Mouse (Mus musculus): Measurements from ENCODE around the gene Ptges3. TPM values are rescaled to one million over a fixed set of nuclear protein-coding genes. Genes with fewer than 3 reads are reported as not detected.
A peak's percentile ranks its signal among the peaks of the same experiment; 100 is the strongest.
"Not testable (repeated sequence)": the region's sequence is repeated elsewhere in the genome, so short reads cannot be mapped to it uniquely, and the experiment has no call there.

Ptges3 gene
- polyA plus RNA-seq, 1 experiment from 2014 or later = 626 TPM

DNA sequence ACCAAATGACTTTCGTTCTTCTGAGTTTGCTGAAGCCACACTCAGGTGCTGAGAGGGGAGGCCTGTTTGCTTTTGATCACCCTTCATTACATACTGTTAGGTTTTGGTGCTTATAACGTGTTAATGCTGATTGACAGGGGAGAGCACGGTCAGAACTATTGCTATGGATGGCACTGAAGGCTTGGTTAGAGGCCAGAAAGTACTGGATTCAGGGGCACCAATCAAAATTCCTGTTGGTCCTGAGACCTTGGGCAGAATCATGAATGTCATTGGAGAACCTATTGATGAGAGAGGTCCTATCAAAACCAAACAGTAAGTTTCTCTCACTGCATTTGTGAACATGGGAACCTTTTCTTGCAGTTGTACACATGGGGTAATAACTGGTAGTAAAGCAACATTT is 25.4 kb downstream of the Ptges3 start:
- peaks cover 24% of the 10 kb centered on the region for H3K36me3 ChIP-seq (ENCODE audit: control insufficient read depth, insufficient read depth, low read length)
- no peaks in the 10 kb centered on the region for H3K27me3 ChIP-seq (ENCODE audit: control insufficient read depth, insufficient read depth, low read length)
- H3K9ac ChIP-seq (ENCODE audit: low read depth, low read length) = peak overlapping the region; percentile 90
- ATAC-seq (ENCODE audit: low FRiP score) = no peak
- H3K9me3 ChIP-seq (ENCODE audit: control insufficient read depth, low read length) = no peaks in the 10 kb centered on the region
- 8% methylated on average over 3 of the region's 3 CpGs for WGBS
- H3K27ac ChIP-seq (ENCODE audit: low read depth, low read length) = no peak overlapping the region
- H3K4me2 ChIP-seq (replicated peaks; ENCODE audit: low read depth, low read length) = peak overlapping the region; percentile 92
- DNase-seq (ENCODE audit: low spot score) = no peak
- H3K4me1 ChIP-seq (replicated peaks; ENCODE audit: control insufficient read depth, insufficient read depth, low read length) = 0 out of 2 replicates have a peak, but pooled peaks cover 2% of the 10 kb centered on the region
- peak overlapping the region; percentile 99 for H3K4me3 ChIP-seq (ENCODE audit: low read depth, low read length)

DNA sequence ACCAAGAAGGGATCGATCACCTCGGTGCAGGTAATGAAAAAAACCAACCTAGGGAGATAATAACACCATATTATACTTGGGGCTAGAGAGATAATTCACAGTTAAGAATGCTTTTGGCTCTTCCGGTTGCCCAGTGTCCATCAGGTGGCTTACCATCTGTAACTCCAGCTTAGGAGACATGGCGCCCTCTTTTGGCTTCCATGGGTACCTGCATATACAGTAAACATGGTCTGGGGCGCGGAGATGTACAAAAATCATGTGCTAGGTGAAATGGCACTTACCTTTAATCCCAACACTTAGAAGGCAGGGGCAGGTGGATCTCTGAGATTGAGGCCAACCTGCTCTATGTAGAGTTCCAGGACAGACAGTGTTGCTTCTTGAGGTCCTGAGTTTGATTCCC is 27.6 kb downstream of the Ptges3 start:
- WGBS = 78% methylated on average over 6 of the region's 6 CpGs
- H3K9me3 ChIP-seq (ENCODE audit: control insufficient read depth, low read length) = no peaks in the 10 kb centered on the region
- no peak overlapping the region for H3K9ac ChIP-seq (ENCODE audit: low read depth, low read length)
- peaks cover 24% of the 10 kb centered on the region for H3K36me3 ChIP-seq (ENCODE audit: control insufficient read depth, insufficient read depth, low read length)
- no peak overlapping the region for H3K27ac ChIP-seq (ENCODE audit: low read depth, low read length)
- H3K4me2 ChIP-seq (replicated peaks; ENCODE audit: low read depth, low read length) = no peak overlapping the region
- DNase-seq (ENCODE audit: low spot score) (peak; percentile 54), ATAC-seq (ENCODE audit: low FRiP score) (no peak)
- H3K4me3 ChIP-seq (ENCODE audit: low read depth, low read length) = no peak overlapping the region
- H3K27me3 ChIP-seq (ENCODE audit: control insufficient read depth, insufficient read depth, low read length) = no peaks in the 10 kb centered on the region
- H3K4me1 ChIP-seq (replicated peaks; ENCODE audit: control insufficient read depth, insufficient read depth, low read length) = peaks cover 3% of the 10 kb centered on the region

DNA sequence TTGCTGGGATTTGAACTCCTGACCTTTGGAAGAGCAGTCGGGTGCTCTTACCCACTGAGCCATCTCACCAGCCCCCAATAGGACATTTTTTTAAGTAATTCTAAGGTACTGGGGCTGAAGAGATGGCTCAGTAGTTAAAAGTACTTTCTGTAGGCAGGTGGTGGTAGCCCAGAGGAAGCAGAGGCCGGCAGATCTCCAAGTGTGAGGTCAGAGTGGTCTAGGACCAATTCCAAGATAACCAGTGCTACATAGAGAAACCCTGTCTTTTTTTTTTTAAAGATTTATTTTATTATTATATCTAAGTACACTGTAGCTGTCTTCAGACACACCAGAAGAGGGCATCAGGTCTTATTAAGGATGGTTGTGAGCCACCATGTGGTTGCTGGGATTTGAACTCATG is 28.5 kb downstream of the Ptges3 start:
- H3K4me2 ChIP-seq (replicated peaks; ENCODE audit: low read depth, low read length); H3K27ac ChIP-seq (ENCODE audit: low read depth, low read length); ATAC-seq (ENCODE audit: low FRiP score); DNase-seq (ENCODE audit: low spot score); H3K9me3 ChIP-seq (ENCODE audit: control insufficient read depth, low read length); H3K27me3 ChIP-seq (ENCODE audit: control insufficient read depth, insufficient read depth, low read length); H3K9ac ChIP-seq (ENCODE audit: low read depth, low read length); H3K4me3 ChIP-seq (ENCODE audit: low read depth, low read length): not testable (repeated sequence)
- H3K4me1 ChIP-seq (replicated peaks; ENCODE audit: control insufficient read depth, insufficient read depth, low read length) = peaks cover 11% of the 10 kb centered on the region
- 77% methylated on average over 2 of the region's 2 CpGs for WGBS
- H3K36me3 ChIP-seq (ENCODE audit: control insufficient read depth, insufficient read depth, low read length) = peaks cover 24% of the 10 kb centered on the region

DNA sequence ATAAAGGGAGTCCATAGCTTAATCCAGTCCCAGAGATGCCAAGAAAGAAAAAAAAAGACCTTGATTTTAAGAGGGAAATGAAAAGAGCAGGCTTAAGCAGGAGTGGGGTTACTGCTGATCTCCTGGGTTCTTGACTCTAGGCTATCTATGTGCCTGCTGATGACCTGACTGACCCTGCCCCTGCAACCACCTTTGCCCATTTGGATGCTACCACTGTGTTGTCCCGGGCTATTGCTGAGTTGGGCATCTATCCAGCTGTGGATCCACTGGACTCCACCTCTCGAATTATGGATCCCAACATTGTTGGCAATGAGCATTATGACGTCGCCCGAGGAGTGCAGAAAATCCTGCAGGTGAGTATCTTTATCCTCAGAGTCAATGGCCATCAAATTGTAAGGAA is 29.4 kb downstream of the Ptges3 start:
- no peak overlapping the region for H3K4me2 ChIP-seq (replicated peaks; ENCODE audit: low read depth, low read length)
- peaks cover 11% of the 10 kb centered on the region for H3K4me1 ChIP-seq (replicated peaks; ENCODE audit: control insufficient read depth, insufficient read depth, low read length)
- no peaks in the 10 kb centered on the region for H3K27me3 ChIP-seq (ENCODE audit: control insufficient read depth, insufficient read depth, low read length)
- no peaks in the 10 kb centered on the region for H3K9me3 ChIP-seq (ENCODE audit: control insufficient read depth, low read length)
- no peak for DNase-seq (ENCODE audit: low spot score)
- H3K9ac ChIP-seq (ENCODE audit: low read depth, low read length) = no peak overlapping the region
- no peak overlapping the region for H3K27ac ChIP-seq (ENCODE audit: low read depth, low read length)
- H3K36me3 ChIP-seq (ENCODE audit: control insufficient read depth, insufficient read depth, low read length) = peaks cover 24% of the 10 kb centered on the region
- ATAC-seq (ENCODE audit: low FRiP score) = no peak
- WGBS = 94% methylated on average over 5 of the region's 5 CpGs
- no peak overlapping the region for H3K4me3 ChIP-seq (ENCODE audit: low read depth, low read length)

DNA sequence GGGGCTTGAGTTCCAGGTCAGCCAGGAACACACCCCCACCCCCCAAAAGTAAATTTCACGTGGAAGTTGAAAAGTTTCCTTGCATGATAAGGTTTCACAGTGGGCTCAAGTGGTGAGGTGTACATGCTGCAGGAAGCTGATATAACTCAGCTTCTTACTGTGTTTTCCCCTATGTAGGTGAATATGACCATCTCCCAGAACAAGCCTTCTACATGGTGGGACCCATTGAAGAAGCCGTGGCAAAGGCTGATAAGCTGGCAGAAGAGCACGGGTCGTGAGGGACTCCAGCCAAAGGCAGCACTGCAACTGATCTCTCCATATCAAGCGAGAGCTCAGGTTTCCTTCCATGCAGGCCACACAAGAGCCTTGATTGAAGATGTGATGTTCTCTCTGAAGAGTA is 31.1 kb downstream of the Ptges3 start:
- peaks cover 24% of the 10 kb centered on the region for H3K36me3 ChIP-seq (ENCODE audit: control insufficient read depth, insufficient read depth, low read length)
- no peak overlapping the region for H3K4me3 ChIP-seq (ENCODE audit: low read depth, low read length)
- no peak overlapping the region for H3K27ac ChIP-seq (ENCODE audit: low read depth, low read length)
- H3K4me2 ChIP-seq (replicated peaks; ENCODE audit: low read depth, low read length) = no peak overlapping the region
- H3K9ac ChIP-seq (ENCODE audit: low read depth, low read length) = no peak overlapping the region
- no peaks in the 10 kb centered on the region for H3K9me3 ChIP-seq (ENCODE audit: control insufficient read depth, low read length)
- peaks cover 20% of the 10 kb centered on the region for H3K4me1 ChIP-seq (replicated peaks; ENCODE audit: control insufficient read depth, insufficient read depth, low read length)
- no peaks in the 10 kb centered on the region for H3K27me3 ChIP-seq (ENCODE audit: control insufficient read depth, insufficient read depth, low read length)
- ATAC-seq (ENCODE audit: low FRiP score) (no peak), DNase-seq (ENCODE audit: low spot score) (no peak)
- 86% methylated on average over 5 of the region's 5 CpGs for WGBS

DNA sequence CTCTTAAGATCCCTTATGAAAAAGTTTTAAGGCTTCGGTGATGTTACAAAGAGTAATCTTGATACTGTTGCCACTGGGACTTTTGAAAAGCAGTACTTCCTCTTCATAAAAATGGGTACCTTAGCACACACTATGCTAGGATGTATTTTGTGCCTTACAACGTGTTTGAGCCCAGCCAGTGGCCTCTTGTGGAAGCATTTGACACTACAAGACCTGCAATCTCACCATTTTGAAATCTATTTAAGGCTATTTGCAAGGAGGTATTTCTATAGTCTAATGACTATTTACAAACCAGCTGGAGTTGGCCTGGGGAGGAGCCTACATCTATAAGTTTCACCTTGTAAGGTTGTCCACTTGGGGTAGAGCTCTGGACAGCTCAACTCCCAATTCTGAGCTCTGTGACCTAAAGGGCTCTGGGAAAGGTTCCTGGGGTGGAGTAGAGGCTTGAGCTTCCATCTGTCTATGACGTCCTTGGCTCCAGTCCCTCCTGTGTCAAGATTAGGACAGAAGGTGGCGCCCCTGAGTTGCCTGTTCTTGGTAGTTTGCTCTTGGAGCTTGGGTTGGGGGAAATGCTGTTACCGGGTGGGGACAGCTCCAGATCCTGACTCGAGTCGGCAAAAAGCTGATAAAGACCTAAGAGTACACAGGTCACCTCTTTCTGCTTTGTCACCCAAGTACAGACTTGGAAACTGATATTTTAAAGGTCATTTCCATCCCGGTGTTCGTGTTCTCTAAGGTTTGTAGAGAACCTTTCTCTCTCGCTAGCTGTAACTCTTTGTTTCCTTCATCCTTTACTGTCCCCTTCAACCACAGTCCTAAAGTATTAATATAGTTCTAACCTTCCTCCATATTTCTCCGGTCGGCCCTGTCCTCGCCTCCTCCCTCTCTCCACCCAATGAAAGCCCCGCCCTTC is 32.2 kb downstream of the Ptges3 start:
- 9% methylated on average over 14 of the region's 14 CpGs for WGBS
- H3K27ac ChIP-seq (ENCODE audit: low read depth, low read length) = 0 out of 2 replicates have a peak overlapping the region, but pooled peaks have one; percentile 94

DNA sequence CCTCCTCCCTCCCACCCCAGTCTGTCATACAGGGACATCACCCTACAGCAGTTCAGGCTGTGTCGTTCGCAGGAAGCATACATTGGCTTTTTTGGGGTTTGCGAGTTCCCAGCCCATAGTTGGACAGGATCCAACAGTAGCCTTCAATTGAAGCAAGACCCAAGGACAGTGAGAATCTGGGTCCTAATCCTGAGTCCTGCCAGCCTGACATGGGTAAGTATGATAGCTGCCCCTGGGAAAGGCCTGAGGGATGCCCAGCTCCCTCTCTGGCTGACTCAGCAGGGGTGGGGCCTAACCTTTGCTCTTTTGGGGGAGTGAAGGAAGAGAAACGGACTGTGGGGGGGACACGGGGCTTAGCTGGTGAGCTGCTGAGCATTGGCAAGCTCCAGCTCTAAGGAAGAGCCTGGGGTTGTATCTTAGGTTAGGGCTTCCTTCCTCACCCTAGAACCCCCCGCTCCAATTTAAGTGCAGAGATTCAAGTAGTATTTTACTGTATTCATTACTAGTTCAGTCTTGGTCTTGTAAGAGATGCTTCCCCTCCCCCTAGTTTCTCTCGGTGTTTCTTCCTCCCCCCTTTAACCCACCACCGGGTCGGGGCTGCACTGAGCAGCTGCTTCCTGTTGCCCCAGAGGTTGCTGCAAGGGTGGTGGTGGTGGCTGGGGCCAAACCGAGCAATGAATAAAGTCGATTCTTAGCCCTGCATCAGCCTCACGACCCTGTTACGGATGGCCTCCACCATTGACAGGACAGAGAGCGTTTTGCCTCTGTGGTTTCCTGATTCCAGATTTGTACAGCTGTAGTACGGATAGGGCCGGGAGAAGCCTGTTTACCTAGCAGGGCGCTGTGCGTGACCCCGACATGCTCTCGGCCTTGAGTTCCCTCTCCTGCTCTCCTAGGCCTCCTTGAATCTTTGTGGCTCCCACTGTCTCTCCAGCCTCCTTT is 33.1 kb downstream of the Ptges3 start, which contains the start of gene Baz2a:
Gene Baz2a, plus strand, starts transcription at position 14 of the 942 bp plus-strand sequence.
- Histone ChIP-seq H3K9me3 (ENCODE audit: control insufficient read depth, low read length) (no peaks in the 10 kb centered on the region), H3K4me1 (replicated peaks; ENCODE audit: control insufficient read depth, insufficient read depth, low read length) (peaks cover 20% of the 10 kb centered on the region), H3K27me3 (ENCODE audit: control insufficient read depth, insufficient read depth, low read length) (no peaks in the 10 kb centered on the region), H3K9ac (ENCODE audit: low read depth, low read length) (peak within 1 kb of the TSS; percentile 81), H3K4me3 (ENCODE audit: low read depth, low read length) (peak within 1 kb of the TSS; percentile 79), H3K36me3 (ENCODE audit: control insufficient read depth, insufficient read depth, low read length) (peaks cover 9% of the 10 kb centered on the region), H3K4me2 (replicated peaks; ENCODE audit: low read depth, low read length) (peak within 1 kb of the TSS; percentile 91), H3K27ac (ENCODE audit: low read depth, low read length) (peak within 1 kb of the TSS; percentile 94)
- WGBS = 2% methylated on average over 20 of the region's 20 CpGs
- peak; percentile 53 for DNase-seq (ENCODE audit: low spot score)
- ATAC-seq (ENCODE audit: low FRiP score) = peak; percentile 50

More for the DNA sequence above, 32.2 kb downstream of the Ptges3 start:
- Histone ChIP-seq H3K27me3 (ENCODE audit: control insufficient read depth, insufficient read depth, low read length) (no peaks in the 10 kb centered on the region), H3K9ac (ENCODE audit: low read depth, low read length) (peak overlapping the region; percentile 81), H3K4me1 (replicated peaks; ENCODE audit: control insufficient read depth, insufficient read depth, low read length) (peaks cover 18% of the 10 kb centered on the region), H3K9me3 (ENCODE audit: control insufficient read depth, low read length) (no peaks in the 10 kb centered on the region), H3K4me2 (replicated peaks; ENCODE audit: low read depth, low read length) (peak overlapping the region; percentile 91), H3K36me3 (ENCODE audit: control insufficient read depth, insufficient read depth, low read length) (peaks cover 17% of the 10 kb centered on the region), H3K4me3 (ENCODE audit: low read depth, low read length) (peak overlapping the region; percentile 79)
- DNase-seq (ENCODE audit: low spot score) = peak; percentile 94
- peak; percentile 42 for ATAC-seq (ENCODE audit: low FRiP score)

Data from hindbrain, embryonic 11.5 days (tissue).